Mouse (Mus musculus) erythroblast, embryonic 14.5 days (primary cell): ENCODE data around the gene Odaph. TPM values are rescaled to one million over a fixed set of nuclear protein-coding genes. Genes with fewer than 3 reads are reported as not detected.

Experiments used
- H3K27me3 ChIP-seq: 2 replicates; pipeline ENCODE4 v1.6.1; 2012; ENCODE audit warnings: inconsistent platforms; ENCODE audit not compliant: control insufficient read depth
- H3K36me3 ChIP-seq: 2 replicates; pipeline ENCODE4 v1.6.1; 2012; ENCODE audit warnings: mild to moderate bottlenecking, inconsistent platforms; ENCODE audit not compliant: control insufficient read depth
- H3K4me1 ChIP-seq: 2 replicates; pipeline ENCODE4 v1.6.1; 2012; ENCODE audit warnings: inconsistent platforms; ENCODE audit not compliant: control insufficient read depth
- H3K4me3 ChIP-seq: replicated peaks from 2 replicates; pipeline ENCODE3; 2012; ENCODE audit warnings: moderate library complexity, mild to moderate bottlenecking, inconsistent platforms
- H3K9me3 ChIP-seq: 2 replicates; pipeline ENCODE4 v1.6.1; 2012; ENCODE audit warnings: low read length, inconsistent platforms, mixed read lengths; ENCODE audit not compliant: control insufficient read depth
- GATA1 ChIP-seq: IDR thresholded peaks from 2 replicates; pipeline ENCODE4 v1.6.1; 2012; ENCODE audit warnings: low read length, inconsistent platforms, mixed read lengths
- TAL1 ChIP-seq: IDR thresholded peaks from 3 replicates; pipeline ENCODE4 v1.6.1; 2012; ENCODE audit warnings: low read length, inconsistent platforms, mixed read lengths
- polyA plus RNA-seq: library from polyadenylated mRNA; stranded (reverse); fragments of >175 nt; gene quantifications from 2 replicates; pipeline ENCODE4 v1.2.3, GENCODE M21; 2012

The Odaph gene
- polyA plus RNA-seq, 1 experiment, result not detected

- Histone ChIP-seq H3K27me3 (no peaks in the 10 kb centered on the region), H3K4me3 (peak overlapping the region; percentile 79), H3K36me3 (peaks cover 26% of the 10 kb centered on the region), H3K9me3 (no peaks in the 10 kb centered on the region), H3K4me1 (peaks cover 53% of the 10 kb centered on the region)
- TF ChIP-seq TAL1 (no peak), GATA1 (no peak)
Observed at GRCm38 (mm10) chr5:91962259-91962638, 25.0 kb upstream of the Odaph start.

DNA sequence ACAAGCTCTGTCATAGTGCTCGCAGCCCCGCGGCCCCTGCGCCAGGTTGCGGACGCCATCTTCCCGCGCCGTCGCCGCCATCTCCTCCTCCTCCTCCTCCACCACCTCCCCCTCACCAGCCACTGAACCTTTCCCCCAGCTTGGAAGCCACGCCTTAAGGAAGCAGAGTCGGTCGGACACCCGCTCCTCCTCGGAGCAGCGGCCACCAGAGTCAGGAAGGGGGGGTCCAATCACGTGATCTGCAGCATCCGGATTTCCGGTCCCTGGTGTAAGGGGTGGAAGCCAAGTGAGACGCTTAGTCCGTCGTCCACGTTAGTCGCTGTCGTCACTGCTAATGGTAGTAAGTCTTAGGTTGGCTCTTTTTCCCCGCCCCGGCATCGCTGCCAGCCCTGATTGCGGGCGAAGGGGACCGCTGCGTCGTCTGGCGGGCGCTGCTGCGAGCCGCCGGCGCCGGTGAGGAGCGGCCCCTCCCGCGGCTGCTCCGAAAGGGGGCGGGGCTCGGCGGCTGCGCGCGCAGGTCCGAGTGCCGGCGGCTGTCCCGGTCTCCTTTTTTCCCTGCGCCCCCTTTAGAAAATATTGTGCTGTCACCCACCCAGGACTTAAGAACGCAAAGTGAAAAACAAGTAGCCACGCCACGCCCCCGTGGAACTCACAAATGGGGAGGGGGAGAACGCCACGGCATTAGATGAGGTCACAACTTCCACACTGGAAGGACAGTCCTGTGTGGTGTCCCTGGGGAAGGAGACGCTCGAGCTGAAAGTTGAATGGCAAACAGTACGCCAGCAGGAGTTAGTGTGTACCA, 24.4 kb upstream of the Odaph start, which contains the start of gene Rchy1:
TSS of gene Rchy1 (minus strand) at position 430 of the 802 bp plus-strand sequence.
- no peaks in the 10 kb centered on the region for H3K27me3 ChIP-seq
- H3K4me1 ChIP-seq, result peaks cover 47% of the 10 kb centered on the region
- peak within 1 kb of the TSS; percentile 79 for H3K4me3 ChIP-seq
- peaks cover 20% of the 10 kb centered on the region for H3K36me3 ChIP-seq
- no peak for TF ChIP-seq GATA1
- TF ChIP-seq TAL1, result no peak
- H3K9me3 ChIP-seq, result no peaks in the 10 kb centered on the region

GRCm38 (mm10) chr5:91972046-91972445, 15.2 kb upstream of the Odaph start:
- Histone ChIP-seq H3K27me3 (no peaks in the 10 kb centered on the region), H3K4me1 (no peaks in the 10 kb centered on the region), H3K9me3 (no peaks in the 10 kb centered on the region), H3K4me3 (no peak overlapping the region), H3K36me3 (peaks cover 18% of the 10 kb centered on the region)
- TF ChIP-seq GATA1 (no peak), TAL1 (no peak)

- no peak overlapping the region for H3K4me3 ChIP-seq
- H3K9me3 ChIP-seq, result no peaks in the 10 kb centered on the region
- H3K36me3 ChIP-seq, result peaks cover 12% of the 10 kb centered on the region
- no peaks in the 10 kb centered on the region for H3K27me3 ChIP-seq
- H3K4me1 ChIP-seq, result no peaks in the 10 kb centered on the region
- TF ChIP-seq TAL1, result no peak
Observed at GRCm38 (mm10) chr5:91974002-91974401, 13.3 kb upstream of the Odaph start.

DNA sequence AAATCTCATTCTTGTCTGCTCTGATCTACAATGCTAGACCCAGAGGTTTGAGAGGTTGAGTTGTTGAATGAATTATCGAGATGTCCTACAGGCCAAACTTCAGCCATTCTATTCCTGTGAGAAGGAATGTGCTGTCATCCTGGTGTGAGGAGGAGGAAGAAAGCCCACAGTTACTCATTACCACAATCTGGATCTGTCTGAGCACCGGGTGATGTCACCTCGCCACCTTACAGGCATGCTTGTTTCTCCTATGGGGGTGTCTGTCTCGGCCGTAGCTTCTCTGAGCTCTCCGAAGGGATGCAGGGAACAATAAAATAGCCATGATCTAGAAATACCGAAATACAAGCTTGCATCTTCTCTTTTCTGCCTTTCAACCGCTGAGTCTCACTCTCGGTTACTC, 11.5 kb upstream of the Odaph start:
- TF ChIP-seq TAL1 (no peak), GATA1 (no peak)
- Histone ChIP-seq H3K9me3 (no peaks in the 10 kb centered on the region), H3K27me3 (no peaks in the 10 kb centered on the region)

DNA sequence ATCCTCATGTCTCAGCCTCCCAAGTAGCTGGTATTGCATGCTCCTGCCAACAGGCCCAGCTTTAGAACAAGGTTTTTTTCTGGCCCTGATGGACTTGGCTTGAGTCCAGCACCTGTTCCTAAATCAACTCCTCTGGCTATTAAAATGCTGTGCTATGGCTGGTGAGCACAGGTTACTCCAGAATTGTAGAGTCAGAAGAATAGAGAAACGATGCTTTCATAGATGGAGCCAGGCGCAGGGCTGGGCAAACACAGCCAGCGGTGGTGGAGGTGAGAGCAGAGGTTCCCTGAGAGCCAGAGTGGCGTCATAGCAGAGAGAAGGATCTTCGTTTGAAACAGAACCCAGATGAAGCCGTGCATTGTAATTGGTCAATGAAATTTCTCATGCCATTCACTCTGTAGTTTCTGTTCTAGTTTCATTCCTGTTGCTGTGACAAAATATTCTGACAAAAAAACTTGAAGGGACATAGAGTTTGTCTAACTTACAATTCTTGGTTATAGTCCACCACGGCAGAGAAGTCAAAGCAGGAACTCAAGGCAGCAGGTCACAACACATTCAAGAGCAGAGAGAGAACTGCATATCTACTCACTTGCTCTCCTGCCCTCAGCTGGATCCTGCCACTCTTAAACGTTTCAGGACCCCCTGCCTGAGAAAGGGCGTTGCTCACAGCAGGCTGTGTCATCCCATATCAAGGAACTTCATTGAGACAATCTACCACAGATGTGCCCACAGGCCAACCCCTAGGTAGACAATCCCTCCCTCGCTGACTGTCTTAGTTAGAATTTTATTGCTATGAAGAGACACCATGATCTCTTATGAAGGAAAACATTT, 10.5 kb upstream of the Odaph start:
- Histone ChIP-seq H3K27me3 (no peaks in the 10 kb centered on the region), H3K4me1 (no peaks in the 10 kb centered on the region), H3K36me3 (0 out of 2 replicates have a peak, but pooled peaks cover 2% of the 10 kb centered on the region), H3K4me3 (no peak overlapping the region), H3K9me3 (no peaks in the 10 kb centered on the region)
- no peak for TF ChIP-seq TAL1
- no peak for TF ChIP-seq GATA1

More for the DNA sequence above, 11.5 kb upstream of the Odaph start:
- Histone ChIP-seq H3K4me3 (no peak overlapping the region), H3K4me1 (no peaks in the 10 kb centered on the region), H3K36me3 (peaks cover 3% of the 10 kb centered on the region; the same call in 1 of the 2 replicates)

GRCm38 (mm10) chr5:91977397-91977770, 9.9 kb upstream of the Odaph start:
- TF ChIP-seq TAL1 (no peak), GATA1 (no peak)
- no peaks in the 10 kb centered on the region for H3K9me3 ChIP-seq
- no peaks in the 10 kb centered on the region for H3K27me3 ChIP-seq
- no peaks in the 10 kb centered on the region for H3K4me1 ChIP-seq
- 0 out of 2 replicates have a peak, but pooled peaks cover under 1% of the 10 kb centered on the region for H3K36me3 ChIP-seq
- H3K4me3 ChIP-seq, result no peak overlapping the region

- Histone ChIP-seq H3K4me3 (no peak overlapping the region), H3K9me3 (no peaks in the 10 kb centered on the region), H3K4me1 (no peaks in the 10 kb centered on the region), H3K36me3 (no peaks in the 10 kb centered on the region), H3K27me3 (no peaks in the 10 kb centered on the region)
- TF ChIP-seq GATA1 (no peak), TAL1 (no peak)
Observed at GRCm38 (mm10) chr5:91981176-91981840, 6.0 kb upstream of the Odaph start.

DNA sequence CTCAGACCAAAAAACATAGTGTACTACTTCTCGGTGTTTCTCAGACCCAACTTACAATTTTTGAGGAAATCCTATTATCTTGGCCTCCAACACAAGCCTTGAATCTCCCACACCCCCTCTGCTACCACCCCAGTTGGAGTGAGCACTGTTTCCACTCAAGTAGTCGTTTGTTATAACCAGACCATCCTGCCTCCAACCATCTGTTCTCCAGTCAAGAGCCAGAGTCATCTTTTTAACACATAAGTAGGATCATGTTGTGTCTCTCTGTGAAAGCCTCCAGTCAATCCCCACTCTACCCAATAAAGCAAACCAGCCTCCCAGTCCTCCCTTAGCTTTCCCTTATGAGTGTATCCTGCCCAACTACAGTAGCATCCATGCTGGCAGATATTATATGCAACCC, 3.8 kb upstream of the Odaph start:
- H3K27me3 ChIP-seq, result no peaks in the 10 kb centered on the region
- no peaks in the 10 kb centered on the region for H3K9me3 ChIP-seq
- H3K36me3 ChIP-seq, result no peaks in the 10 kb centered on the region
- H3K4me1 ChIP-seq, result no peaks in the 10 kb centered on the region
- TF ChIP-seq TAL1 (no peak), GATA1 (no peak)
- no peak overlapping the region for H3K4me3 ChIP-seq
